Mouse (Mus musculus): ENCODE measurements at regions not wholly inside any gene's neighbourhood (a gene's known extent, or its start where the extent isn't known, plus 50 kb on each side); places are given as distances from the start of the nearest gene placed in this dataset.

DNA sequence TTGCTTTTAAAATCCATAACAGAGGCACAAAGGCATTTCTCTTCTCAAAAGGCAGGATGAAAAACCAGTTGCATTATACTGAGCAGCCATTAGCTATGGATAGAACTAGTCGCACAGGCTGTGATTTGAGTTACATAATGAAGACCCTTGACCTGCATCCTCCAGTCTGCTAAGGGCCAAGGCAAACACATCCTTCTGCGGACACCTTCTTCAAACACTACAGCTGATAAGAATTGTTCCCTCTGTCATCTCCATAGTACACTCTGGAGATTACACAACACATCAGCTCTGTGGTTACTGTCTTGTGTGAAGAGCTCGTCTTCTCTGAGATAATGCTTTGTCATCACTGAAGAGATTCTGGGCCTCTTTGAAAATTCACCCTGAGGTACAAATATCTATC, 307.3 kb upstream of the Clint1 start:
- TF ChIP-seq POLR2A (IDR thresholded peaks at IDR 0.05; ENCODE audit: borderline replicate concordance, extremely low read depth, low read depth, low read length), result no peak
- no peak for TF ChIP-seq CTCF (IDR thresholded peaks at IDR 0.05; ENCODE audit: insufficient read depth, low read length)

All from lung, adult 2 months (tissue).